Mouse (Mus musculus) embryonic fibroblast, embryonic 13.5 days (primary cell): Measurements from ENCODE around the gene Klf12. TPM values are rescaled to one million over a fixed set of nuclear protein-coding genes. Genes with fewer than 3 reads are reported as not detected.
"Not testable (repeated sequence)": the region's sequence is repeated elsewhere in the genome, so short reads cannot be mapped to it uniquely, and the experiment has no call there.

Source experiments
- H3K27ac ChIP-seq: 2 replicates; pipeline ENCODE4 v1.5.1; 2012; ENCODE audit warnings: low read length, control low read depth, inconsistent platforms; ENCODE audit not compliant: insufficient read depth
- H3K4me1 ChIP-seq: 2 replicates; pipeline ENCODE4 v1.6.1; 2011; ENCODE audit warnings: low read length; ENCODE audit not compliant: control insufficient read depth, insufficient read depth
- H3K4me3 ChIP-seq: 2 replicates; pipeline ENCODE4 v1.5.1; 2011; ENCODE audit warnings: mild to moderate bottlenecking, control low read depth, low read length; ENCODE audit not compliant: insufficient read depth
- CTCF ChIP-seq: IDR thresholded peaks from 2 replicates; pipeline ENCODE4 v1.5.1; 2011; ENCODE audit warnings: mild to moderate bottlenecking, control low read depth, low read length, moderate library complexity, borderline replicate concordance; ENCODE audit not compliant: insufficient read depth
- POLR2A ChIP-seq: IDR thresholded peaks from 2 replicates; pipeline ENCODE4 v1.6.1; 2011; ENCODE audit warnings: low read depth, mild to moderate bottlenecking, control low read depth, low read length, moderate library complexity
- polyA plus RNA-seq: library from polyadenylated mRNA; stranded (reverse); fragments of >200 nt; gene quantifications from 2 replicates; pipeline ENCODE4 v1.2.4, GENCODE M21; 2011; ENCODE audit warnings: low read depth; ENCODE audit not compliant: missing spikeins, insufficient read length

Gene Klf12
- polyA plus RNA-seq, 1 experiment = 13.0 TPM

DNA sequence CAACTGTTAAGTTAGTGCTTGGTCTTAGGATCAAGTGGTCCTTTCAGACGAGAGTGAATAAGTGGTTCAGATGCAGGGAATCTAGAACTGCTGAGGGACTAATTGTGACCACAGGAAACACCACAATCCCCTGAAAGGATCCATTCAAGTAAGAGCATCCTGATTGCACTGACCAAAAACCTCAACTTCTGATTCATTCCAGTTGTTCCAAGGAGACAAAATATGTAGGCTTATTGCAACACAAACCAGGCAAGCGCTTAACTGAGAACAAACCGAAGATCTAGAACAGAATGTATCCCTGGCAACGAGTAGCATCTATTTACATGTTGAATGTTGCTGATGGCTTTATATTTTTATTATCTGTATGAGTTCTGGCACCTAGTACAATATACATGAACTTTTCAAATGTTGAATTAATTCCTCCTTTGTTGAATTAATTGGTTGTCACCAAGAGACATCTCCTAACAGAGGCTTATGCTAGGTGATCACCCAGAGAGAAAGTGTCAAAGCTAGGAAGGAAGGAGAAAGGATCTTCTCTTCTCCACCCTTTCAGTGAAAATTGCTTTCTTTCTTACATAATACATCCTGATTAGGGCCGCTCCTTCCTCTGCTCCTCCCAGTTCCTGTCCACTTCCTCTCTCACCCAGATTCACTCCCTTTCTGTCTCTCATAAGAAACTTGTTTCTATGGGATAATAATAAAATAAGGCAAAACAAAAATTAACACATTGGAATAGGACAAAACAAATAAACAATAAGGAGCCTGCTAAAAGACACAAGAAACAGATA is 407.5 kb downstream of the Klf12 start:
- Histone ChIP-seq H3K27ac (no peak overlapping the region), H3K4me1 (no peaks in the 10 kb centered on the region), H3K4me3 (no peak overlapping the region)
- no peak for TF ChIP-seq POLR2A
- no peak for TF ChIP-seq CTCF

DNA sequence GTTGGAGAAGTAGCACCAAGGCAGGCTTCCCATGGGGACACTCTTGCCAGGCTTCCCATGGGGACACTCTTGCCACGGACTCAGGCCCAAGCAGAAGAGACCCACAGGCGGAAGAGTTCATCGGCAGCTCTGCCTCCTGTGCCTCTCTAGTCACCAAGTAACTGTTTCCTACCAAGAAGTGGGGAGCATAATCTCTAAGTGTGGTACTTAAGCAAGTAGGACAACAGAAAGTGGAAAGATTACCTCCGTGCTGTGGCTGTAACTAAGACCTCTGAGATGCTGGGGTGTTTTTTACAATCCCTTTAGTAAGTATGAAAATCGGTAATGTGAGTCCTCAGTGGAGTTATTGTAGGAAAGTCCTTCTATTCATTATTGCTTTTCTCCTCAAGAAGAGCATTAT is 410.8 kb downstream of the Klf12 start:
- no peak for TF ChIP-seq POLR2A
- TF ChIP-seq CTCF = no peak
- no peak overlapping the region for H3K27ac ChIP-seq
- H3K4me1 ChIP-seq = no peaks in the 10 kb centered on the region
- H3K4me3 ChIP-seq = no peak overlapping the region

DNA sequence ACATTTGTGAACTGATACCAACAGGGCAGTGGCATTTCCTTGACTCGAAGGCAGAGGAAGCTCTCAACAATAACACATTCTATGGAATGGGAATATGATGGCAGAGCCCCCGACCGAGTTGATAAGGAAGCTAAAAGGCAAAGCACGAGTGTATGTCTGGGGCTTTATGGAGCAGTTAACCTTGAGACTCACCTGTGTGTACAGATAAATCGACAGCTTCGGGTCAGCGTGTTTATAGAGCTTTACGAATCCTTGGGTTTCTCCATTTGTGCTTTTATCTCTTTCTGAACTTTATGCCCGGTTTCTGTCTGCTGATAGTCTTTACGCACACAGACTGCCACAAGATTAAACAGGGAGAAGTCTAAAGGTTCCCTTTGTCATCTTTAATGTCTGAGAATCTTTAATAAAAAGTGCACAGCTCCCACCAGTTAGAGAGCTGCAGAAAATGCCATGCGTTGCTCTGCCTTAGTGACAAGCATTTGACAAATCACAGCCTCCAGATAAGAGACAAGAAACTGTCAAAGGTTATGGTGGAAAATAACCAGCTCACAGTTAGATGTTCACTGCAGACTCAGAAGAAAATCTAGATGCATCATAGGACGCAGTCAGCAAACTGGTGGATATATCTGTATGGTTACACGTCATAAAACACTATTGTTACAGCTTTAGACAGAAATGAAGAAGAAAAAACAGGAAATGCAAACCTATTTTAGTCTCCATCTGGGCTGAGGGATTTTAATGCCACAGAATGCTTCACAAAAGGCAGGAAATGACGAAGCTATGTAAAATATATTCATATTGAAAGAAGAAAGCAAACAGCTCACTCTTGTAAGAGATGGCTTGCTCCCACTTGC is 428.1 kb downstream of the Klf12 start:
- Histone ChIP-seq H3K27ac (no peak overlapping the region), H3K4me1 (no peaks in the 10 kb centered on the region), H3K4me3 (no peak overlapping the region)
- no peak for TF ChIP-seq CTCF
- TF ChIP-seq POLR2A = no peak

DNA sequence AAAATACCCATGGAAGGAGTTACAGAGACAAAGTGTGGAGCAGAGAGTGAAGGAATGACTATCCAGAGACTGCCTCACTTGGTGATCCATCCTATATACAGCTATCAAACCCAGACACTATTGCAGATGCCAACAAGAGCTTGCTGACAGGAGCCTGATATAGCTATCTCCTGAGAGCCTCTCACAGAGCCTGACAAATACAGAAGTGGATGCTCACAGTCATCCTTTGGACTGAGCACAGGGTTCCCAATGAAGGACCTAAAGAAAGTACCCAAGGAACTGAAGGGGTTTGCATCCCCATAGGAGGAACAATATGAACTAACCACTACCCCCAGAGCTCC is 430.0 kb downstream of the Klf12 start:
- H3K4me3 ChIP-seq, H3K27ac ChIP-seq, H3K4me1 ChIP-seq: not testable (repeated sequence)

DNA sequence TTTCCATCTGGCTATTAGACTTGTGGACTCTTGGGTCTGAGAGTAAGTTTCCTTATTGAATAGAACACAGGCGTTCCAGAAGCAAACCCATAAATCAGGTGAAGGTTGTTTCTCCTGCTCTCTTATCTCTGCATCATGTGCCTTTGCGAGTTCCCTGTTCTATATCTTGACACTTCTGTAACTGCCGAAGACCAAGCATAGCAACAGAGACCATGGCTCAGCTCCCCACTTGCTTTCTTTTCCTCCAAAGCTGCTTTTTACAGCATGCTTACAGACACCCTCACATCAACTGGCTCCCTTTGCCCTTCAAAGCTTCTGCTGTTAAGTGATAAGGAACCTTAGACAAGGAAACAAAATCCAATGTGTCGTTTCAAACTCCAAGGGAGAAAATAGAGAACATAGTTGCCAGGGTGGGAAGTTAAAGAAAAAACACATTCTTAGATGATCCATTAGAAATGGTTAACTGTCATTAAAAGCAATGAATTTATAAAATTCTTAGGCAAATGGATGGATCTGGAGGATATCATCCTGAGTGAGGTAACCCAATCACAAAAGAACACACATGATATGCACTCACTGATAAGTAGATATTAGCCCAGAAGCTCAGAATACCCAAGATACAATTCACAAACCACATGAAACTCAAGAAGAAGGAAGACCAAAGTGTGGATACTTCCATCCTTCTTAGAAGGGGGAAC is 430.6 kb downstream of the Klf12 start:
- H3K4me1 ChIP-seq, H3K4me3 ChIP-seq, H3K27ac ChIP-seq: not testable (repeated sequence)

DNA sequence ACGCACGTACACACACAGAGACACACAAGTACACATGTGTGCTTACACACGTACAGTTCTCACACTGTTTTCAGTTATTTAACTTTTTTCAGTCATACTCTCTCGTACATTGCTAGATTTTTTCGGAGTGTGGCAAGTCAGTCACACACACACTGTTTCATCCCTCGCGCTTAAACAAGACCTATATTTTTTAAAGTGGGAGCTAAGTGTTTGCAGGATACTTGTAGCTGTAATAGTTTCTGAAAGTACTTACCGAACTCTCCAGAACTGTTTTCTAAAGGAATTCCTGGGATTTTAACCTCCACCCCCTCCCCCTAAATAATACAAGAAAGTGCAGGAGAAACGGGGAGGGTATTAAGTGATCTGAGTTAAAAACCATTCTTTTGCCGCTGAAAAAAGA is 434.1 kb downstream of the Klf12 start:
- TF ChIP-seq CTCF = no peak
- TF ChIP-seq POLR2A = no peak
- Histone ChIP-seq H3K4me1 (no peaks in the 10 kb centered on the region), H3K4me3 (no peak overlapping the region), H3K27ac (no peak overlapping the region)

DNA sequence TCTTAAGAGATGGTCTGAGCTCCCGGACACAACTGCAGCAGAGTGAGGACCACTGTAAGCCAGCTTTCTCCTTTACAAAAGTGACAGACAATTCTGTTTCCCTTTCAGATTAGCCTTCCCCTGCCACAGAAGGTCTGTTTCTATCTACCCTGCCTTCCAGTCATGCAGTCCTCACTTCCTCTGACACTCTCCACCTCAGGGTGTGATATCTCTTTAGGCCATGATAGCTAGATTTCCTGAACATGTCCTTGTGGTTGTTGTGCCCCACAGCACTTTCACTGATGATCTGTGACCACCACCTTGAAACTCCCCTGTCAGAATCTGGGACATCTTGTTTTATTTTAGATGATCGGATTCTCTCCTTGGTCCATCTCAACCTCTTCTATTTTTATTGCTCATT is 437.0 kb downstream of the Klf12 start:
- TF ChIP-seq CTCF (no peak), POLR2A (no peak)
- Histone ChIP-seq H3K4me1 (no peaks in the 10 kb centered on the region), H3K27ac (no peak overlapping the region), H3K4me3 (no peak overlapping the region)

DNA sequence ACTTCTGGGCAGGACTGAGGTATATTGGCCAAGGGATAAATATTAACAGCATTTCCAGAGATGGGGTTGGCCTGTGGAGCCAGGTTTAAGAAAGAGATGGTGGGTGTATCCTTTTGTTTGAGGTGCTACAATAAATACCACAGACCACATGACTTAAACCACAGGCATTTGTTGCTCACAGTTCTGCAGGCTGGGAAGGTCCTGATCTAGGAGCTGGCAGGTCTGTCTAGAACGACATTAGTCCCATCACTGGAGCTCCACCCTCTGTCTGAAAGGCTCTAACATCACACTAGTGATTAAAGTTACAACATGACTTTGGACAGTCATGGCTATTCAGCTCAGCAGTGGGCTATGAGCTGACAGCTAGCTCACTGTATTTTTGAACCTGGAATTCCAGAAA is 457.8 kb downstream of the Klf12 start:
- TF ChIP-seq POLR2A (no peak), CTCF (no peak)
- H3K4me1 ChIP-seq = peaks cover 6% of the 10 kb centered on the region; the same call in 1 of the 2 replicates
- H3K27ac ChIP-seq = no peak overlapping the region
- H3K4me3 ChIP-seq = no peak overlapping the region
